Mouse (Mus musculus) CH12.LX (cell line): ENCODE data around the gene Egln2. TPM values are rescaled to one million over a fixed set of nuclear protein-coding genes. Genes with fewer than 3 reads are reported as not detected.

Experiments
- DNase-seq: peaks from one replicate; pipeline ENCODE4 v3.0.0-alpha.2; 2013; ENCODE audit errors: extremely low read depth
- H3K27ac ChIP-seq: 2 replicates; pipeline ENCODE4 v1.5.1; 2012; ENCODE audit warnings: low read depth, mild to moderate bottlenecking, control low read depth, moderate library complexity; ENCODE audit not compliant: insufficient read depth
- H3K27me3 ChIP-seq: replicated peaks from 2 replicates; pipeline ENCODE3; 2012; ENCODE audit warnings: inconsistent platforms
- H3K36me3 ChIP-seq, 2 experiments: replicated peaks in 1 of 2; 2 replicates each; pipeline versions ENCODE3 to v1.6.1; 2012; ENCODE audit warnings: inconsistent platforms in 1 of 2, low read length in 1 of 2, mild to moderate bottlenecking in 1 of 2, mixed read lengths in 1 of 2, moderate library complexity in 1 of 2; ENCODE audit not compliant: control insufficient read depth in 1 of 2, insufficient read depth in 1 of 2
- H3K4me1 ChIP-seq, 2 experiments: 2 replicates each; pipeline ENCODE4 v1.6.1; 2012; ENCODE audit warnings: inconsistent platforms in 1 of 2, moderate library complexity in 1 of 2; ENCODE audit not compliant: insufficient read depth in 2 of 2, control insufficient read depth in 1 of 2
- H3K4me2 ChIP-seq: 2 replicates; pipeline ENCODE4 v1.6.1; 2012; ENCODE audit warnings: low read depth, mild to moderate bottlenecking, control low read depth; ENCODE audit not compliant: poor library complexity, insufficient read depth, severe bottlenecking
- H3K4me3 ChIP-seq, 3 experiments: fragments of 150-350 bp in 1 of 3; sonication (generic) in 1 of 3; replicated peaks in 1 of 3; 2 replicates each; pipeline versions ENCODE3 to v1.5.1; 2011 to 2012; ENCODE audit warnings: low read depth in 2 of 3, low read length in 2 of 3, mild to moderate bottlenecking in 2 of 3, moderate library complexity in 2 of 3, control low read depth in 1 of 3, improper control_type of control experiment in 1 of 3, inconsistent platforms in 1 of 3, mixed read lengths in 1 of 3; ENCODE audit not compliant: poor library complexity in 1 of 3
- H3K79me2 ChIP-seq: replicated peaks from 2 replicates; pipeline ENCODE4 v1.6.1; 2012; ENCODE audit warnings: mild to moderate bottlenecking, moderate library complexity; ENCODE audit not compliant: control insufficient read depth, poor library complexity, insufficient read depth, severe bottlenecking; ENCODE audit errors: extremely low read depth
- H3K9ac ChIP-seq: 2 replicates; pipeline ENCODE4 v1.6.1; 2012; ENCODE audit warnings: low read depth, mild to moderate bottlenecking, control low read depth, moderate library complexity; ENCODE audit not compliant: insufficient read depth
- H3K9me3 ChIP-seq: replicated peaks from 2 replicates; pipeline ENCODE3; 2012; ENCODE audit warnings: low read length, inconsistent platforms, mixed read lengths
- CHD1 ChIP-seq: IDR thresholded peaks from 2 replicates; pipeline ENCODE4 v1.6.1; 2012; ENCODE audit warnings: low read depth, low read length, improper control_type of control experiment, inconsistent platforms
- CTCF ChIP-seq, 2 experiments: IDR thresholded peaks in 1 of 2; conservative IDR thresholded peaks in 1 of 2; 2 replicates each; pipeline ENCODE4 v1.5.1; 2011 to 2012; ENCODE audit warnings: low read depth in 2 of 2, low read length in 2 of 2, improper control_type of control experiment in 1 of 2, inconsistent platforms in 1 of 2, mild to moderate bottlenecking in 1 of 2, moderate library complexity in 1 of 2
- EP300 ChIP-seq: IDR thresholded peaks from 2 replicates; pipeline ENCODE4 v1.6.1; 2011; ENCODE audit warnings: low read length, improper control_type of control experiment
- ETS1 ChIP-seq: conservative IDR thresholded peaks from 2 replicates; pipeline ENCODE4 v1.6.1; 2012; ENCODE audit warnings: low read depth, mild to moderate bottlenecking, inconsistent platforms, low read length, improper control_type of control experiment, moderate library complexity
- GABPA ChIP-seq: IDR thresholded peaks from 2 replicates; pipeline ENCODE4 v1.6.1; 2012; ENCODE audit warnings: low read depth, low read length, improper control_type of control experiment, inconsistent platforms; ENCODE audit not compliant: insufficient replicate concordance
- HCFC1 ChIP-seq: IDR thresholded peaks from 2 replicates; pipeline ENCODE4 v1.6.1; 2012; ENCODE audit warnings: low read depth, mild to moderate bottlenecking, inconsistent platforms, low read length, improper control_type of control experiment
- IRF4 ChIP-seq: IDR thresholded peaks from 2 replicates; pipeline ENCODE4 v1.6.1; 2014; ENCODE audit warnings: low read depth, mild to moderate bottlenecking, inconsistent platforms, low read length, improper control_type of control experiment
- KAT2A ChIP-seq: IDR thresholded peaks from 2 replicates; pipeline ENCODE4 v1.6.1; 2012; ENCODE audit warnings: low read length, improper control_type of control experiment, inconsistent platforms; ENCODE audit not compliant: insufficient replicate concordance
- MAZ ChIP-seq: IDR thresholded peaks from 2 replicates; pipeline ENCODE4 v1.6.1; 2012; ENCODE audit warnings: low read depth, mild to moderate bottlenecking, inconsistent platforms, low read length, improper control_type of control experiment, moderate library complexity
- MYC ChIP-seq: IDR thresholded peaks from 2 replicates; pipeline ENCODE4 v1.6.1; 2011; ENCODE audit warnings: low read depth, mild to moderate bottlenecking, improper control_type of control experiment, low read length
- NELFE ChIP-seq: IDR thresholded peaks from 2 replicates; pipeline ENCODE4 v1.6.1; 2011; ENCODE audit warnings: low read depth, low read length, improper control_type of control experiment
- POLR2AphosphoS2 ChIP-seq: IDR thresholded peaks from 2 replicates; pipeline ENCODE4 v1.6.1; 2011; ENCODE audit warnings: low read depth, low read length, improper control_type of control experiment
- RAD21 ChIP-seq: IDR thresholded peaks from 2 replicates; pipeline ENCODE4 v1.6.1; 2011; ENCODE audit warnings: low read depth, mild to moderate bottlenecking, low read length, improper control_type of control experiment, moderate library complexity
- SIN3A ChIP-seq: IDR thresholded peaks from 2 replicates; pipeline ENCODE4 v1.6.1; 2012; ENCODE audit warnings: low read length, improper control_type of control experiment, inconsistent platforms
- SMC3 ChIP-seq: IDR thresholded peaks from 2 replicates; pipeline ENCODE4 v1.6.1; 2011; ENCODE audit warnings: low read depth, low read length, improper control_type of control experiment
- TCF12 ChIP-seq: IDR thresholded peaks from 2 replicates; pipeline ENCODE4 v1.6.1; 2014; ENCODE audit warnings: low read depth, mild to moderate bottlenecking, inconsistent platforms, low read length, improper control_type of control experiment
- ZC3H11A ChIP-seq: IDR thresholded peaks from 2 replicates; pipeline ENCODE4 v1.6.1; 2012; ENCODE audit warnings: low read depth, mild to moderate bottlenecking, inconsistent platforms, low read length, improper control_type of control experiment
- ZNF384 ChIP-seq: IDR thresholded peaks from 2 replicates; pipeline ENCODE4 v1.6.1; 2012; ENCODE audit warnings: low read depth, low read length, improper control_type of control experiment, inconsistent platforms
- dilution Hi-C: fragments of 300-500 bp; cut with MboI; formaldehyde crosslinking; loops from 2 replicates; pipeline ENCODE4 v1.14.3; 2020; ENCODE audit warnings: low sequenced_read_pairs; ENCODE audit not compliant: extremely low pct_unique_long_range_greater_than_20kb, extremely low pct_ligation_motif_present
- in situ Hi-C: fragments of 300-500 bp; cut with MboI; formaldehyde crosslinking; loops from 3 replicates; pipeline ENCODE4 v1.14.3; 2019; ENCODE audit warnings: low sequenced_read_pairs, low pct_ligation_motif_present, low pct_unique_long_range_greater_than_20kb, mixed read lengths
- polyA plus RNA-seq: library from polyadenylated mRNA; unstranded; fragments of >175 nt; gene quantifications from 2 replicates; pipeline ENCODE4 v1.2.1, GENCODE M21; 2012; ENCODE audit warnings: low read depth; ENCODE audit not compliant: insufficient read length
- total RNA-seq, 2 experiments: library from RNA; depleted of rRNA; stranded (reverse); fragments of 300-350 nt in 1 of 2; fragments of >200 nt in 1 of 2; gene quantifications; 2 replicates each; pipeline ENCODE4 v1.2.3; 2012 to 2014

Gene Egln2
- total and polyA plus RNA-seq, 3 experiments: 37.9 to 115 (median 103) TPM

DNA sequence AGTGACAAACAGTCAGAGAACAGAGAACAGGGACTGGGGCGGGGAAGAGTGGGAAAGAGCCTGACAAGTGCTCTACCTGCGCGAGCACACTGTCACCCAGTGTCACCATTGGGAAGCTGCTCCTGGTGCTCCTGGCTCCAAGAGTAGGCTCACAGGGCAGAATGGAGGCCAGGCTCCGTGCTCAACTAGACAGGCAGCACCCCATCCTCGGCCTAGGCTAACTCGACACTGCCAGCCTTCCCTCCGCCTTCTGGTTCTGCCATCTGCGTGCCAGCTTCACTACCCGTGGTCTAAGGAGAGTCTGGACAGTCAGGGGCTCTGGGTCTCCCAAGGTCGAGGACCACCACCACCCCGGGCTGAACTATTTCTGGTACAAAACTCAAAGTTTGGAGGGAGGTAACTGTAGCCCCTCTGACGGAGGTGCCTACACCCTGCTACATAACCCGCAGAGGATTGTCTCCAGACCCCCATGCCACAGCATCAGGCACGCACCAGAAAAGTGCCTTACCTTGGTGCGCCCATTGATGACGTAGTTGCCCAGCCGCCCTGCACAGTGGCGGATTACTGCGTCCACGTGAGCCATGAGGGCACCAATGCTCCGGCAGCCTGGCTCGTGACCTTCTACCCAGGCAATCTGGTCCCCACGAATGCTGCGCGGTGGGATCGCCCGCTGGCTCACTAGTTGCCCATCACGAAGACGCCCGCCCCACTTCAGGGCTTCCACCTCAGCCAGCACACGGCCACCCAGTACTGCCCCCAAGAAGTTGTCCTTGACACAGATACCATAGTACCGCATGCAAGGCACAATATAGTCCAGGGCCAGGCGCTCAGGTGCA, 2.3 kb downstream of the Egln2 start (continued):
- TF ChIP-seq ZC3H11A: no peak
- no peak for TF ChIP-seq KAT2A
- TF ChIP-seq SMC3: no peak; the same call in 1 of the 2 replicates
- TF ChIP-seq TCF12: no peak
- TF ChIP-seq POLR2AphosphoS2: peak; percentile 78; the same call in 1 of the 2 replicates
- peak; percentile 91 for TF ChIP-seq SIN3A
- TF ChIP-seq GABPA: no peak
- TF ChIP-seq MYC: peak; percentile 86
- no peak for TF ChIP-seq IRF4
- no peak for TF ChIP-seq RAD21
- TF ChIP-seq ETS1: peak; percentile 38

GRCm38 (mm10) chr7:27163450-27163805, 3.2 kb downstream of the Egln2 start:
- dilution Hi-C loops (no loop called here), in situ Hi-C loops (loop anchor here (5.0 kb wide), 1 partner anchor 64 kb away; the partner anchor contains the start of gene Itpkc)
- Histone ChIP-seq H3K36me3 (peaks cover 30 to 66% of the 10 kb centered on the region in 2 experiments), H3K9me3 (no peaks in the 10 kb centered on the region), H3K27me3 (no peaks in the 10 kb centered on the region), H3K9ac (peak overlapping the region; percentile 90; the same call in 1 of the 2 replicates), H3K79me2 (peaks cover 48% of the 10 kb centered on the region), H3K4me3 (peak overlapping the region; percentile 86 to 98 (median 92)), H3K4me2 (peak overlapping the region; percentile 77), H3K27ac (peak overlapping the region; percentile 17; the same call in 1 of the 2 replicates), H3K4me1 (peaks cover 37 to 63% of the 10 kb centered on the region in 2 experiments)
- TF ChIP-seq EP300 (no peak), MYC (no peak), ZNF384 (no peak), CHD1 (no peak), NELFE (no peak), CTCF (conservative IDR thresholded peaks at IDR 0.05 in 1 of 2, IDR thresholded peaks at IDR 0.05 in 1 of 2; ENCODE audit: low read depth in 2 of 2, low read length in 2 of 2) (no peak), MAZ (no peak), HCFC1 (no peak)
- no peak for DNase-seq
